Mouse (Mus musculus): ENCODE measurements around the gene Akr1b7. TPM values are rescaled to one million over a fixed set of nuclear protein-coding genes. Genes with fewer than 3 reads are reported as not detected.
A peak's percentile ranks its signal among the peaks of the same experiment; 100 is the strongest.
"Not testable (repeated sequence)": the region's sequence is repeated elsewhere in the genome, so short reads cannot be mapped to it uniquely, and the experiment has no call there.

Gene Akr1b7
- polyA plus RNA-seq, 1 experiment from 2014 or later: not detected

GRCm38 (mm10) chr6:34407403-34407802 lies 4.7 kb upstream of the Akr1b7 start:
- H3K4me2 ChIP-seq (ENCODE audit: low read length): no peak overlapping the region
- no peak overlapping the region for H3K27ac ChIP-seq (ENCODE audit: low read depth, low read length)
- no peak overlapping the region for H3K4me3 ChIP-seq (ENCODE audit: low read depth, low read length)
- no peaks in the 10 kb centered on the region for H3K9me3 ChIP-seq (replicated peaks; ENCODE audit: control insufficient read depth, low read length)
- H3K36me3 ChIP-seq (ENCODE audit: control insufficient read depth, insufficient read depth, low read length): no peaks in the 10 kb centered on the region
- DNase-seq (ENCODE audit: low spot score): no peak
- no peaks in the 10 kb centered on the region for H3K27me3 ChIP-seq (replicated peaks; ENCODE audit: control insufficient read depth, insufficient read depth, low read length)
- WGBS: 59% methylated on average over 10 of the region's 10 CpGs
- H3K9ac ChIP-seq (ENCODE audit: low read length): no peak overlapping the region
- no peak for ATAC-seq
- H3K4me1 ChIP-seq (ENCODE audit: control insufficient read depth, insufficient read depth, low read length): no peaks in the 10 kb centered on the region

- no peak for DNase-seq (ENCODE audit: low spot score)
Observed at GRCm38 (mm10) chr6:34412688-34413087, 554 bp downstream of the Akr1b7 start.

GRCm38 (mm10) chr6:34413386-34413785 lies 1.3 kb downstream of the Akr1b7 start:
- H3K4me2 ChIP-seq (ENCODE audit: low read length); H3K4me3 ChIP-seq (ENCODE audit: low read depth, low read length); H3K27me3 ChIP-seq (replicated peaks; ENCODE audit: control insufficient read depth, insufficient read depth, low read length); H3K4me1 ChIP-seq (ENCODE audit: control insufficient read depth, insufficient read depth, low read length); H3K36me3 ChIP-seq (ENCODE audit: control insufficient read depth, insufficient read depth, low read length); ATAC-seq; H3K9me3 ChIP-seq (replicated peaks; ENCODE audit: control insufficient read depth, low read length); H3K27ac ChIP-seq (ENCODE audit: low read depth, low read length); H3K9ac ChIP-seq (ENCODE audit: low read length); DNase-seq (ENCODE audit: low spot score): not testable (repeated sequence)
- 70% methylated on average over 1 of the region's 1 CpGs for WGBS

More at GRCm38 (mm10) chr6:34412688-34413087, 554 bp downstream of the Akr1b7 start:
- Histone ChIP-seq H3K9me3 (replicated peaks; ENCODE audit: control insufficient read depth, low read length) (no peaks in the 10 kb centered on the region), H3K27me3 (replicated peaks; ENCODE audit: control insufficient read depth, insufficient read depth, low read length) (no peaks in the 10 kb centered on the region), H3K4me2 (ENCODE audit: low read length) (no peak overlapping the region), H3K27ac (ENCODE audit: low read depth, low read length) (no peak overlapping the region), H3K9ac (ENCODE audit: low read length) (no peak overlapping the region), H3K4me3 (ENCODE audit: low read depth, low read length) (no peak overlapping the region), H3K4me1 (ENCODE audit: control insufficient read depth, insufficient read depth, low read length) (no peaks in the 10 kb centered on the region), H3K36me3 (ENCODE audit: control insufficient read depth, insufficient read depth, low read length) (no peaks in the 10 kb centered on the region)
- no peak for ATAC-seq
- WGBS: 79% methylated on average over 1 of the region's 1 CpGs

- no peaks in the 10 kb centered on the region for H3K27me3 ChIP-seq (replicated peaks; ENCODE audit: control insufficient read depth, insufficient read depth, low read length)
- H3K27ac ChIP-seq (ENCODE audit: low read depth, low read length): no peak overlapping the region
- H3K9ac ChIP-seq (ENCODE audit: low read length): no peak overlapping the region
- no peak for DNase-seq (ENCODE audit: low spot score)
- H3K4me1 ChIP-seq (ENCODE audit: control insufficient read depth, insufficient read depth, low read length): no peaks in the 10 kb centered on the region
- H3K4me3 ChIP-seq (ENCODE audit: low read depth, low read length): no peak overlapping the region
- no peaks in the 10 kb centered on the region for H3K9me3 ChIP-seq (replicated peaks; ENCODE audit: control insufficient read depth, low read length)
- no peak for ATAC-seq
- H3K4me2 ChIP-seq (ENCODE audit: low read length): no peak overlapping the region
- no peaks in the 10 kb centered on the region for H3K36me3 ChIP-seq (ENCODE audit: control insufficient read depth, insufficient read depth, low read length)
- 98% methylated on average over 2 of the region's 2 CpGs for WGBS
Observed at GRCm38 (mm10) chr6:34416521-34416920, 4.4 kb downstream of the Akr1b7 start.

- H3K27me3 ChIP-seq (replicated peaks; ENCODE audit: control insufficient read depth, insufficient read depth, low read length): no peaks in the 10 kb centered on the region
- H3K36me3 ChIP-seq (ENCODE audit: control insufficient read depth, insufficient read depth, low read length): no peaks in the 10 kb centered on the region
- DNase-seq (ENCODE audit: low spot score): no peak
- no peak for ATAC-seq
- H3K9ac ChIP-seq (ENCODE audit: low read length): no peak overlapping the region
- no peak overlapping the region for H3K4me3 ChIP-seq (ENCODE audit: low read depth, low read length)
- no peaks in the 10 kb centered on the region for H3K9me3 ChIP-seq (replicated peaks; ENCODE audit: control insufficient read depth, low read length)
- no peak overlapping the region for H3K27ac ChIP-seq (ENCODE audit: low read depth, low read length)
- no peak overlapping the region for H3K4me2 ChIP-seq (ENCODE audit: low read length)
- H3K4me1 ChIP-seq (ENCODE audit: control insufficient read depth, insufficient read depth, low read length): no peaks in the 10 kb centered on the region
Observed at GRCm38 (mm10) chr6:34419071-34419470, 6.9 kb downstream of the Akr1b7 start.

- H3K36me3 ChIP-seq (ENCODE audit: control insufficient read depth, insufficient read depth, low read length): no peaks in the 10 kb centered on the region
- no peaks in the 10 kb centered on the region for H3K27me3 ChIP-seq (replicated peaks; ENCODE audit: control insufficient read depth, insufficient read depth, low read length)
- no peaks in the 10 kb centered on the region for H3K4me1 ChIP-seq (ENCODE audit: control insufficient read depth, insufficient read depth, low read length)
- no peaks in the 10 kb centered on the region for H3K9me3 ChIP-seq (replicated peaks; ENCODE audit: control insufficient read depth, low read length)
- DNase-seq (ENCODE audit: low spot score): no peak
- H3K27ac ChIP-seq (ENCODE audit: low read depth, low read length): no peak overlapping the region
- 71% methylated on average over 2 of the region's 2 CpGs for WGBS
- no peak for ATAC-seq
- H3K9ac ChIP-seq (ENCODE audit: low read length): no peak overlapping the region
- no peak overlapping the region for H3K4me3 ChIP-seq (ENCODE audit: low read depth, low read length)
- no peak overlapping the region for H3K4me2 ChIP-seq (ENCODE audit: low read length)
Observed at GRCm38 (mm10) chr6:34439006-34439405, 26.9 kb downstream of the Akr1b7 start.

GRCm38 (mm10) chr6:34441556-34442257 lies 29.6 kb downstream of the Akr1b7 start:
- no peak overlapping the region for H3K9ac ChIP-seq (ENCODE audit: low read length)
- no peak overlapping the region for H3K27ac ChIP-seq (ENCODE audit: low read depth, low read length)
- H3K4me3 ChIP-seq (ENCODE audit: low read depth, low read length): no peak overlapping the region
- 73% methylated on average over 9 of the region's 9 CpGs for WGBS
- no peaks in the 10 kb centered on the region for H3K36me3 ChIP-seq (ENCODE audit: control insufficient read depth, insufficient read depth, low read length)
- H3K4me2 ChIP-seq (ENCODE audit: low read length): no peak overlapping the region
- no peaks in the 10 kb centered on the region for H3K4me1 ChIP-seq (ENCODE audit: control insufficient read depth, insufficient read depth, low read length)
- no peaks in the 10 kb centered on the region for H3K9me3 ChIP-seq (replicated peaks; ENCODE audit: control insufficient read depth, low read length)
- no peak for ATAC-seq
- no peaks in the 10 kb centered on the region for H3K27me3 ChIP-seq (replicated peaks; ENCODE audit: control insufficient read depth, insufficient read depth, low read length)
- DNase-seq (ENCODE audit: low spot score): no peak

- H3K27me3 ChIP-seq (replicated peaks; ENCODE audit: control insufficient read depth, insufficient read depth, low read length): no peaks in the 10 kb centered on the region
- no peak overlapping the region for H3K4me2 ChIP-seq (ENCODE audit: low read length)
- WGBS: 85% methylated on average over 2 of the region's 2 CpGs
- no peak overlapping the region for H3K27ac ChIP-seq (ENCODE audit: low read depth, low read length)
- H3K9ac ChIP-seq (ENCODE audit: low read length): no peak overlapping the region
- no peaks in the 10 kb centered on the region for H3K4me1 ChIP-seq (ENCODE audit: control insufficient read depth, insufficient read depth, low read length)
- DNase-seq (ENCODE audit: low spot score): no peak
- no peak overlapping the region for H3K4me3 ChIP-seq (ENCODE audit: low read depth, low read length)
- H3K36me3 ChIP-seq (ENCODE audit: control insufficient read depth, insufficient read depth, low read length): no peaks in the 10 kb centered on the region
- no peak for ATAC-seq
- no peaks in the 10 kb centered on the region for H3K9me3 ChIP-seq (replicated peaks; ENCODE audit: control insufficient read depth, low read length)
Observed at GRCm38 (mm10) chr6:34443791-34444190, 31.7 kb downstream of the Akr1b7 start.

GRCm38 (mm10) chr6:34447961-34448360 lies 35.8 kb downstream of the Akr1b7 start:
- Histone ChIP-seq H3K4me2 (ENCODE audit: low read length) (no peak overlapping the region), H3K9me3 (replicated peaks; ENCODE audit: control insufficient read depth, low read length) (no peaks in the 10 kb centered on the region), H3K4me3 (ENCODE audit: low read depth, low read length) (no peak overlapping the region), H3K9ac (ENCODE audit: low read length) (no peak overlapping the region), H3K36me3 (ENCODE audit: control insufficient read depth, insufficient read depth, low read length) (no peaks in the 10 kb centered on the region), H3K27me3 (replicated peaks; ENCODE audit: control insufficient read depth, insufficient read depth, low read length) (no peaks in the 10 kb centered on the region), H3K4me1 (ENCODE audit: control insufficient read depth, insufficient read depth, low read length) (no peaks in the 10 kb centered on the region), H3K27ac (ENCODE audit: low read depth, low read length) (no peak overlapping the region)
- ATAC-seq (no peak), DNase-seq (ENCODE audit: low spot score) (peak; percentile 90)
- WGBS: 7% methylated on average over 2 of the region's 2 CpGs
